Mouse (Mus musculus): Measurements from ENCODE around the gene Spint1.

Spint1 gene

GRCm38 (mm10) chr2:119237210-119237870 lies at the start of gene Spint1:
Spint1 (plus strand) TSS chr2:119237362.
- H3K27me3 ChIP-seq (ENCODE audit: control insufficient read depth, insufficient read depth, low read length, poor library complexity, severe bottlenecking): no peaks in the 10 kb centered on the region
- DNase-seq (ENCODE audit: low read depth, low spot score): peak; percentile 19

GRCm38 (mm10) chr2:119189029-119189710 lies 48.0 kb upstream of the Spint1 start:
- H3K36me3 ChIP-seq (ENCODE audit: control insufficient read depth, insufficient read depth, low read length, poor library complexity, severe bottlenecking): no peaks in the 10 kb centered on the region
- peak; percentile 89 for DNase-seq (ENCODE audit: low read depth, low spot score)

More at GRCm38 (mm10) chr2:119237210-119237870, at the start of gene Spint1:
- no peaks in the 10 kb centered on the region for H3K36me3 ChIP-seq (ENCODE audit: control insufficient read depth, insufficient read depth, low read length, poor library complexity, severe bottlenecking)

GRCm38 (mm10) chr2:119190969-119191368 lies 46.2 kb upstream of the Spint1 start:
- no peaks in the 10 kb centered on the region for H3K36me3 ChIP-seq (ENCODE audit: control insufficient read depth, insufficient read depth, low read length, poor library complexity, severe bottlenecking)
- no peak for DNase-seq (ENCODE audit: low read depth, low spot score)
- H3K27me3 ChIP-seq (ENCODE audit: control insufficient read depth, insufficient read depth, low read length, poor library complexity, severe bottlenecking): no peaks in the 10 kb centered on the region

More at GRCm38 (mm10) chr2:119189029-119189710, 48.0 kb upstream of the Spint1 start:
- H3K27me3 ChIP-seq (ENCODE audit: control insufficient read depth, insufficient read depth, low read length, poor library complexity, severe bottlenecking): no peaks in the 10 kb centered on the region

GRCm38 (mm10) chr2:119194140-119194539 lies 43.0 kb upstream of the Spint1 start:
- Histone ChIP-seq H3K36me3 (ENCODE audit: control insufficient read depth, insufficient read depth, low read length, poor library complexity, severe bottlenecking) (no peaks in the 10 kb centered on the region), H3K27me3 (ENCODE audit: control insufficient read depth, insufficient read depth, low read length, poor library complexity, severe bottlenecking) (no peaks in the 10 kb centered on the region)
- no peak for DNase-seq (ENCODE audit: low read depth, low spot score)

GRCm38 (mm10) chr2:119196316-119197108 lies 40.6 kb upstream of the Spint1 start:
- Histone ChIP-seq H3K27me3 (ENCODE audit: control insufficient read depth, insufficient read depth, low read length, poor library complexity, severe bottlenecking) (no peaks in the 10 kb centered on the region), H3K36me3 (ENCODE audit: control insufficient read depth, insufficient read depth, low read length, poor library complexity, severe bottlenecking) (no peaks in the 10 kb centered on the region)
- no peak for DNase-seq (ENCODE audit: low read depth, low spot score)

- Histone ChIP-seq H3K27me3 (ENCODE audit: control insufficient read depth, insufficient read depth, low read length, poor library complexity, severe bottlenecking) (no peaks in the 10 kb centered on the region), H3K36me3 (ENCODE audit: control insufficient read depth, insufficient read depth, low read length, poor library complexity, severe bottlenecking) (no peaks in the 10 kb centered on the region)
- DNase-seq (ENCODE audit: low read depth, low spot score): no peak
Measured at GRCm38 (mm10) chr2:119197493-119197892, 39.7 kb upstream of the Spint1 start.

- DNase-seq (ENCODE audit: low read depth, low spot score): no peak
- Histone ChIP-seq H3K36me3 (ENCODE audit: control insufficient read depth, insufficient read depth, low read length, poor library complexity, severe bottlenecking) (no peaks in the 10 kb centered on the region), H3K27me3 (ENCODE audit: control insufficient read depth, insufficient read depth, low read length, poor library complexity, severe bottlenecking) (no peaks in the 10 kb centered on the region)
Measured at GRCm38 (mm10) chr2:119198049-119198448, 39.1 kb upstream of the Spint1 start.

GRCm38 (mm10) chr2:119198934-119199333 lies 38.2 kb upstream of the Spint1 start:
- no peak for DNase-seq (ENCODE audit: low read depth, low spot score)
- no peaks in the 10 kb centered on the region for H3K27me3 ChIP-seq (ENCODE audit: control insufficient read depth, insufficient read depth, low read length, poor library complexity, severe bottlenecking)
- H3K36me3 ChIP-seq (ENCODE audit: control insufficient read depth, insufficient read depth, low read length, poor library complexity, severe bottlenecking): no peaks in the 10 kb centered on the region

- H3K27me3 ChIP-seq (ENCODE audit: control insufficient read depth, insufficient read depth, low read length, poor library complexity, severe bottlenecking): no peaks in the 10 kb centered on the region
- no peaks in the 10 kb centered on the region for H3K36me3 ChIP-seq (ENCODE audit: control insufficient read depth, insufficient read depth, low read length, poor library complexity, severe bottlenecking)
- no peak for DNase-seq (ENCODE audit: low read depth, low spot score)
Measured at GRCm38 (mm10) chr2:119202914-119203453, 34.2 kb upstream of the Spint1 start.

- no peaks in the 10 kb centered on the region for H3K27me3 ChIP-seq (ENCODE audit: control insufficient read depth, insufficient read depth, low read length, poor library complexity, severe bottlenecking)
- H3K36me3 ChIP-seq (ENCODE audit: control insufficient read depth, insufficient read depth, low read length, poor library complexity, severe bottlenecking): no peaks in the 10 kb centered on the region
- DNase-seq (ENCODE audit: low read depth, low spot score): no peak
Measured at GRCm38 (mm10) chr2:119203871-119204460, 33.2 kb upstream of the Spint1 start.

- Histone ChIP-seq H3K36me3 (ENCODE audit: control insufficient read depth, insufficient read depth, low read length, poor library complexity, severe bottlenecking) (no peaks in the 10 kb centered on the region; the same call in 1 of the 2 replicates), H3K27me3 (ENCODE audit: control insufficient read depth, insufficient read depth, low read length, poor library complexity, severe bottlenecking) (no peaks in the 10 kb centered on the region)
- DNase-seq (ENCODE audit: low read depth, low spot score): no peak
Measured at GRCm38 (mm10) chr2:119207961-119208343, 29.2 kb upstream of the Spint1 start.

- DNase-seq (ENCODE audit: low read depth, low spot score): peak; percentile 95
Measured at GRCm38 (mm10) chr2:119208344-119209175, 28.6 kb upstream of the Spint1 start, which contains the start of the genes Zfyve19 and Dnajc17. Zfyve19 (plus strand) TSS chr2:119208617. Dnajc17 (minus strand) TSS chr2:119208795.

GRCm38 (mm10) chr2:119209176-119209507 lies 28.0 kb upstream of the Spint1 start:
- Histone ChIP-seq H3K36me3 (ENCODE audit: control insufficient read depth, insufficient read depth, low read length, poor library complexity, severe bottlenecking) (no peaks in the 10 kb centered on the region; the same call in 1 of the 2 replicates), H3K27me3 (ENCODE audit: control insufficient read depth, insufficient read depth, low read length, poor library complexity, severe bottlenecking) (no peaks in the 10 kb centered on the region)
- DNase-seq (ENCODE audit: low read depth, low spot score): no peak

More at GRCm38 (mm10) chr2:119208344-119209175, 28.6 kb upstream of the Spint1 start, which contains the start of the genes Zfyve19 and Dnajc17:
- no peaks in the 10 kb centered on the region for H3K27me3 ChIP-seq (ENCODE audit: control insufficient read depth, insufficient read depth, low read length, poor library complexity, severe bottlenecking)
- no peaks in the 10 kb centered on the region; the same call in 1 of the 2 replicates for H3K36me3 ChIP-seq (ENCODE audit: control insufficient read depth, insufficient read depth, low read length, poor library complexity, severe bottlenecking)
